Comparison of ENCODE assay signal across 31 mouse cellular contexts in the genomic region with DNA sequence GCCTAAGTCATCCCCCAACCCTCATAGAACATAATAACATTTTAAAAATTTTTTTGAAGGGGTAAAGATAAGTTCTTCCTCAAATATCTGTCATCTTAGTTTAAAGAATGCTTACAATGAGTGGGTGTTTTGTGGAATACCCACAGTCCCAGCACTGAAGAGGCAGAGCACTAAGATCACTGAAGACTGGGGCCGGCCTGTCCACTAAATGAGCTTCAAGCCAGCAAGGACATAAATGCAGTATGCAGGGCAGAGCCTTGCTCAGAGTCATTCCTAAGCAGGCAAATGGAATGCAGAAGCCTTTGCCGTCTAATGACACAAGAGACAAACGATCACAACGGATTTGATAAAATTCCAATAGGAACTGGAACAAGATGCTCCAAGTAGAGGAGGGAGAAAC.
"Had no signal": no experiment of that assay in that cellular context is flagged by ENCODE, and none has a peak within 500 bp of the region (broad histone marks: within the 10 kb centered on the region; RNA-seq: fewer than 3 reads in every experiment).

No protein-coding gene starts in this region.

- H3K4me3 ChIP-seq: left cerebral cortex, adult 2 months; limb, embryonic 10.5 days; limb, embryonic 12.5 days; limb, embryonic 13.5 days; limb, embryonic 15.5 days; liver, embryonic 12.5 days; liver, embryonic 13.5 days; liver, embryonic 15.5 days; lung, embryonic 15.5 days; megakaryocyte, embryonic 14.5 days; midbrain, embryonic 10.5 days; midbrain, embryonic 12.5 days; midbrain, embryonic 15.5 days; myocyte; neural tube, embryonic 12.5 days had no signal

- DNase-seq: left cerebral cortex, postnatal 4 days; liver; liver, embryonic 13.5 days; liver, postnatal 0 days; lung, adult 18-20 months; lung, adult 2 months; lung, embryonic 14.5 days; lung, postnatal 10 days; lung, postnatal 14 days; lung, postnatal 36 days; lung, postnatal 4 days; midbrain, embryonic 14.5 days had no signal

- H3K4me2 ChIP-seq: limb, embryonic 12.5 days; limb, embryonic 13.5 days; limb, embryonic 15.5 days; liver, embryonic 11.5 days; liver, embryonic 12.5 days; liver, embryonic 13.5 days; liver, embryonic 15.5 days; lung, embryonic 14.5 days; lung, embryonic 15.5 days; midbrain, embryonic 12.5 days; midbrain, embryonic 15.5 days; neural tube, embryonic 12.5 days had no signal

- ATAC-seq: liver, embryonic 12.5 days; liver, postnatal 0 days; lung, postnatal 0 days; midbrain, embryonic 15.5 days; midbrain, embryonic 16.5 days had no signal

- H3K36me3 ChIP-seq: limb, embryonic 10.5 days; limb, embryonic 12.5 days; limb, embryonic 13.5 days; limb, embryonic 15.5 days; liver, embryonic 12.5 days; liver, embryonic 13.5 days; liver, embryonic 15.5 days; lung, embryonic 15.5 days; midbrain, embryonic 10.5 days; midbrain, embryonic 12.5 days; midbrain, embryonic 15.5 days; neural tube, embryonic 12.5 days had no signal

- H3K9me3 ChIP-seq: limb, embryonic 10.5 days; limb, embryonic 12.5 days; limb, embryonic 13.5 days; limb, embryonic 15.5 days; liver, embryonic 12.5 days; liver, embryonic 13.5 days; liver, embryonic 15.5 days; lung, embryonic 15.5 days; megakaryocyte, embryonic 14.5 days; midbrain, embryonic 10.5 days; midbrain, embryonic 12.5 days; midbrain, embryonic 15.5 days; neural tube, embryonic 12.5 days had no signal

- H3K27me3 ChIP-seq: limb, embryonic 13.5 days; limb, embryonic 15.5 days; liver, embryonic 12.5 days; liver, embryonic 13.5 days; liver, embryonic 15.5 days; lung, embryonic 15.5 days; megakaryocyte, embryonic 14.5 days; midbrain, embryonic 12.5 days; midbrain, embryonic 15.5 days; neural tube, embryonic 12.5 days had no signal

- H3K4me1 ChIP-seq: liver, embryonic 12.5 days; liver, embryonic 13.5 days; liver, embryonic 15.5 days; lung, embryonic 15.5 days; megakaryocyte, embryonic 14.5 days; midbrain, embryonic 10.5 days; midbrain, embryonic 12.5 days; neural tube, embryonic 12.5 days had no signal

- H3K9ac ChIP-seq: limb, embryonic 12.5 days; limb, embryonic 13.5 days; limb, embryonic 15.5 days; liver, embryonic 12.5 days; liver, embryonic 13.5 days; liver, embryonic 14.5 days; liver, embryonic 15.5 days; liver, postnatal 0 days; lung, embryonic 14.5 days; lung, embryonic 15.5 days; midbrain, embryonic 12.5 days; midbrain, embryonic 15.5 days; neural tube, embryonic 12.5 days had no signal

- H3K27ac ChIP-seq: left cerebral cortex, adult 2 months; limb, embryonic 10.5 days; limb, embryonic 12.5 days; limb, embryonic 13.5 days; limb, embryonic 15.5 days; liver, embryonic 12.5 days; liver, embryonic 13.5 days; liver, embryonic 14.5 days; liver, embryonic 15.5 days; lung, embryonic 15.5 days; macrophage; midbrain, embryonic 10.5 days; midbrain, embryonic 12.5 days; midbrain, embryonic 15.5 days; neural tube, embryonic 12.5 days had no signal
